Mouse (Mus musculus): Measurements from ENCODE around the gene Lars2. TPM values are rescaled to one million over a fixed set of nuclear protein-coding genes. Genes with fewer than 3 reads are reported as not detected.
"Not testable (repeated sequence)": the region's sequence is repeated elsewhere in the genome, so short reads cannot be mapped to it uniquely, and the experiment has no call there.

The Lars2 gene
- polyA plus RNA-seq, 1 experiment from 2014 or later, result 718 TPM

DNA sequence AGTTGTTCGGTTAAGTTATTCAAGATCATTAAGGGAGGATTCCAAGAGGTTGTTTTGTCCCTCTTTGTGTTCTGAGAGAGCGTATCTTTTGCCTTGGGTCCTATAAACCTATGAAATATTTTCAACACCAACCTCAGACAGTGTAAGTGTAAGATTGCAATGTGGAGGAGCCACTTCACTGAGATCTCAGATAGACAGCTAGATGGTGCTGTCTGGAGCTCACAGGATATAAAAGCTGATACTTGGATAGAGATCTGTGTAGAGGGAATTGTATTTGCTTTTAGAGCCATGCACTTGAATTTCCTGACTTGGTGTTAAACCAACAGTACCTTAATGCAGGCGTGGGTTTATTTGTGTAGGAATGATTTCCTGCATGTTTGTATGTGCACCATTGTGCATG lies 35.5 kb downstream of the Lars2 start:
- Histone ChIP-seq H3K36me3 (no peaks in the 10 kb centered on the region), H3K4me3 (no peak overlapping the region), H3K4me2 (no peak overlapping the region), H3K9me3 (no peaks in the 10 kb centered on the region), H3K27me3 (no peaks in the 10 kb centered on the region), H3K27ac (replicated peaks) (no peak overlapping the region), H3K4me1 (replicated peaks) (no peaks in the 10 kb centered on the region), H3K9ac (no peak overlapping the region)
- WGBS, result 90% methylated on average over 3 of the region's 3 CpGs
- no peak for ATAC-seq (ENCODE audit: low FRiP score, low read depth)

DNA sequence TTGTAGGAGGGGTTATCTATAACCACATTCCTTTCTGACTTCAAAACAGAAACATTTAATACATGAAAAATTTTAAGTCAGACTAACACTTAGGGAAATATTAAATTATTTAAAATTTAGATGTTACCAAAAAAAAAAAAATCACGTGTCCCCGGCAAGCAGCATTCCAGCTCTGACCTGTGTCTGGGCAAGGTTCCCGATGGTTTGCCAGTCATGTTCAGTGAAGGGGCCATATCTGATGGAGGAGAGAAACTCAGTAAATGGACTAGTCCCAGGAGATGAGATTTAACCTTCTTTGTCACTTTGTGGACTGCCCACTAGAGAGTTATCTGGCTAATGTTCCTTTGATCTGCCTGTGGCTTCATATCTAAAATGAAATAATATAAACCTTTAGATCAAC lies 36.3 kb downstream of the Lars2 start:
- Histone ChIP-seq H3K27ac (replicated peaks) (no peak overlapping the region), H3K4me3 (no peak overlapping the region), H3K27me3 (no peaks in the 10 kb centered on the region), H3K36me3 (no peaks in the 10 kb centered on the region), H3K4me2 (no peak overlapping the region), H3K9me3 (no peaks in the 10 kb centered on the region), H3K9ac (no peak overlapping the region), H3K4me1 (replicated peaks) (no peaks in the 10 kb centered on the region)
- WGBS, result 86% methylated on average over 3 of the region's 3 CpGs
- no peak for ATAC-seq (ENCODE audit: low FRiP score, low read depth)

DNA sequence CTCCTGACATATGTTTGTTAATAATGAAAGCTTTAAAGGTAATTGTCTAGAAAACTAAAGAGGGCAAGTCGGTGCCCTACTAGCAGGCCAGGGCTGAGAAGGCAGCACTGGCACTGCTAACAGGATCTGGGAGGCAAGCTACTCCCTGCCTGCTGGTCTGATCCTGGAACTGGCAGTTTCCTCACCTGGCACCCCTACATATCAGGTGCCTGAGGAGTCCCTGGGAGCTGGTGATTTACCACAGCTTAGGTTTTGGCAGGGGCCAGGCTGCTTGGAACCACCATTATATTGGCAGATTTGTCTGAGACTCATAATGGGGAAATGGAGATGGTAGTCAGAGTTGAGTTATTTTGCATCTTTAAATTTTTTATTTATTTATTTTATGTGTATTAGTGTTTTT lies 38.5 kb downstream of the Lars2 start:
- H3K4me2 ChIP-seq, result no peak overlapping the region
- no peaks in the 10 kb centered on the region for H3K9me3 ChIP-seq
- no peaks in the 10 kb centered on the region for H3K4me1 ChIP-seq (replicated peaks)
- H3K9ac ChIP-seq, result no peak overlapping the region
- ATAC-seq (ENCODE audit: low FRiP score, low read depth), result no peak
- H3K27me3 ChIP-seq, result no peaks in the 10 kb centered on the region
- H3K4me3 ChIP-seq, result no peak overlapping the region
- no peak overlapping the region for H3K27ac ChIP-seq (replicated peaks)
- H3K36me3 ChIP-seq, result no peaks in the 10 kb centered on the region
- WGBS, result 94% methylated on average over 1 of the region's 1 CpGs

DNA sequence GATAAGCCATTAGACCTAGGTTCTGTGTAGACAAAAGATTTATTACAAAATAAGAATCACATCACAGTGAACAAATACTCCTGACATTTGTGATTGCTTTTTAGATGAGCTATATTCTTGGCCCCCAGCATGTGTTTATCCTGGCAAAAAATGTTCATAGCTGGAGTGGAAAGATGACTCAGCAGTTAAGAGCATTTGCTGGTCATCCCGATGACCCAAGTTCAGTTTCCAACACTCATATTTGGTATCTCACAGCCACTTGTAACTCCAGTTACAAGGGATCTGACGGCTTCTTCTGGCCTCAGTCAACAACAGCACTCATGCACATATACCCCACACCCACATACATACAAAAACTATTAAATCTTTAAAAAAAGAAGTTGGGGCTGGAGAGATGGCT lies 42.0 kb downstream of the Lars2 start:
- H3K4me3 ChIP-seq, result no peak overlapping the region
- ATAC-seq (ENCODE audit: low FRiP score, low read depth), result no peak
- H3K4me1 ChIP-seq (replicated peaks), result no peaks in the 10 kb centered on the region
- 92% methylated on average over 2 of the region's 2 CpGs for WGBS
- H3K27ac ChIP-seq (replicated peaks), result no peak overlapping the region
- H3K36me3 ChIP-seq, result peaks cover 21% of the 10 kb centered on the region
- no peaks in the 10 kb centered on the region for H3K9me3 ChIP-seq
- no peak overlapping the region for H3K4me2 ChIP-seq
- H3K9ac ChIP-seq, result no peak overlapping the region
- H3K27me3 ChIP-seq, result no peaks in the 10 kb centered on the region

DNA sequence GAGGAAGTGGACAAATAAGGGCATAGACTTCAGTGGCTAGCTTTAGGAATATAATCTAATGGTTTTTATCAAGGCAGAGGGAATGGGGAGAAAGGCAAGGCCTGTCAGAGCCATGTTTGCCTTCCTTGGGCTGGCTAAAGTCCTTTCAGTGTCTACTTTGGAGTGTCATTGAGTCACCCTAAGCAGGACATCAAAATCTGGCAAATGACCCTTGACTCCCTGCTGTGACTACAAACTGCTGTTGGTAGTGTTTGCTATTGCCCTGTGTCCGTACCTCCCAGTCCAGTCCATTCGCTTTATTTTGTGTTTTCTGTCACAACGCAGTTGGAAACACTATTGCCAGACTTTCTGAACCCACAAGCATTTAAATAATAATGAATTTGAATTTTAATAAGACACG lies 63.1 kb downstream of the Lars2 start:
- H3K4me1 ChIP-seq (replicated peaks), result no peaks in the 10 kb centered on the region
- no peak for ATAC-seq (ENCODE audit: low FRiP score, low read depth)
- H3K4me3 ChIP-seq, result no peak overlapping the region
- no peak overlapping the region for H3K4me2 ChIP-seq
- H3K27me3 ChIP-seq, result no peaks in the 10 kb centered on the region
- no peaks in the 10 kb centered on the region for H3K9me3 ChIP-seq
- no peak overlapping the region for H3K27ac ChIP-seq (replicated peaks)
- no peak overlapping the region for H3K9ac ChIP-seq
- 87% methylated on average over 4 of the region's 4 CpGs for WGBS
- H3K36me3 ChIP-seq, result peaks cover 13% of the 10 kb centered on the region

DNA sequence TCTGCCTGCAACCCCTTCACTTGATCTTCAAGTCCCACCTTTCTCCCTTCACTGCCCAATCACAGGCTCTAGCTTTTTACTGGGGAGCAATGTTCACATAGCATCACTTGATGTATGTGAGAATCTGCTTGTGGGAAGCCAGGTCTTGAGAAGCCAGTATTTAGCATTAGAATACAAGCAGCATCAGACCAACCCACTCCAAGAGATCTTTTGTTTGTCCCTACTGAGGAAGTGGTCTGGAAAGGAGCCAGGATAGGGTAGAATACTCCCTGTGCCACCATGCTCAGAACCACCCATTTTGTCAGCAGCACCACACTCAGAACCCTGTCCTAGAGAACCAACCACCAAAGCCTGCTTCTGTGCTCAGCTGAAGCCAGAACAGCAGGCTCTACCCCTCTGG lies 64.2 kb downstream of the Lars2 start:
- H3K4me2 ChIP-seq, result no peak overlapping the region
- peaks cover 15% of the 10 kb centered on the region for H3K36me3 ChIP-seq
- H3K9ac ChIP-seq, result no peak overlapping the region
- H3K4me3 ChIP-seq, result no peak overlapping the region
- no peak; the same call in 1 of the 2 replicates for ATAC-seq (ENCODE audit: low FRiP score, low read depth)
- H3K27ac ChIP-seq (replicated peaks), result no peak overlapping the region
- no peaks in the 10 kb centered on the region for H3K27me3 ChIP-seq
- H3K4me1 ChIP-seq (replicated peaks), result no peaks in the 10 kb centered on the region
- H3K9me3 ChIP-seq, result no peaks in the 10 kb centered on the region

DNA sequence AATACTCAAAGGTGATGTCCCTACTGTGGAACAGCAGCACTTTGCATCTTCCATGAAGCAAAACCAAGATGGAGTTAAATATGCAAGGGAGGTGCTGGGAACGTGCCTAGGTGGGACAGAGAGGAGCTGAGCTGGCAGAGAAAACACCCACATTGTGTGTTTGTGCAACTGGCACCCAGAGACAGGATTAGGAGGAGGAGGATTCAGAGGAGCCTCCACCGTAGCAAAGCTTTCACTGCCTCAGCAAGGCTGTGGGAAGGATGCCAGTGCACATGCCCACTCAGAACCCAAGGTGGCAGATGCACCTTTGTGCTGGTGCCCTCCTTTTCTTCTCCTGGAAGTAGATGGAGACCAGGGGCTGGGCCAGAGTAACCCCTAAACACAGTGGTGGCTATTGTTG lies 71.5 kb downstream of the Lars2 start:
- Histone ChIP-seq H3K9me3 (no peaks in the 10 kb centered on the region), H3K27me3 (no peaks in the 10 kb centered on the region), H3K4me2 (no peak overlapping the region), H3K9ac (no peak overlapping the region), H3K36me3 (peaks cover 18% of the 10 kb centered on the region), H3K4me3 (no peak overlapping the region), H3K4me1 (replicated peaks) (no peaks in the 10 kb centered on the region), H3K27ac (replicated peaks) (no peak overlapping the region)
- no peak for ATAC-seq (ENCODE audit: low FRiP score, low read depth)
- WGBS, result 77% methylated on average over 2 of the region's 2 CpGs

DNA sequence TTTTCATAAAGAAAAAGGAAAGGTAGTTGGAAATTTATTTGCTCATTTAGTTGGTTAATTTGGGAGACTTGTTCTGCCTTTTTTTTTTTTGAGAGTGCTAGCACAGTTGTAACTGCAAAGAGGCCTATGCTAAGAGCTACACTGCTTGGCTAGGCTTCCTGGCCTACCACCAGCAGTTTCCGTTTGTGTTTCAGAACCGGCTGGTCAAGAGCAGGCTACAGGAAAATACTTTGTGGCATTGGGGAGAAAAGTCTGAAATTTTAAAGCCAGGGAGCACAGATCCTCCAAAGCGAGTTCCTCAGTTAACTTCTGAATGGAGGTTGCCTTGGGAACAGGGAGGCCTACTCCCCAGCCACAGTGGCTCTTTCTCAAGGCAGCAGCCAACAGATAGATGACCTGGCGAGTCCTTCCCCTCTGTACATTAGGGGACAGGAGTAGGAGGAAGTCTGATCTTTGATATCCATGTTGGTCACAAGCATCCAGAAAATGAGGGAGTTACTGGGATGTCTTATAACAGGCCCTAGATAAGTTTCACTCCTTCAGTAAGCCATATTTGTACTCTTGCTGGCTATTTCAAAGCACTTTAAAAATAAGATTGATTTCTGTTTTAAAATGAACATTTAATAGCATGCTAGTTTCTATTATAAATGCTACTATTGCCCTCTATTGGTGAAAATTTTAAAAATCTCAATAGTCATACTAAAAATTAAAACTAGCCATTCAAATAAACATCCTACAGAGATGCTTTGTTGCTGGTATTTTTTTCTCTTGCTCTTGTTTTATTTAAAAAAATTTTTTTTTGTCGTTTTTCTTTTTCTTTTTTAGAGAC lies 73.7 kb downstream of the Lars2 start:
- no peak overlapping the region for H3K9ac ChIP-seq
- no peaks in the 10 kb centered on the region for H3K4me1 ChIP-seq (replicated peaks)
- H3K9me3 ChIP-seq, result no peaks in the 10 kb centered on the region
- H3K27me3 ChIP-seq, result no peaks in the 10 kb centered on the region
- no peak overlapping the region for H3K4me3 ChIP-seq
- H3K27ac ChIP-seq (replicated peaks), result no peak overlapping the region
- 28% methylated on average over 5 of the region's 5 CpGs for WGBS
- H3K4me2 ChIP-seq, result no peak overlapping the region
- ATAC-seq (ENCODE audit: low FRiP score, low read depth), result no peak
- H3K36me3 ChIP-seq, result peaks cover 20% of the 10 kb centered on the region

DNA sequence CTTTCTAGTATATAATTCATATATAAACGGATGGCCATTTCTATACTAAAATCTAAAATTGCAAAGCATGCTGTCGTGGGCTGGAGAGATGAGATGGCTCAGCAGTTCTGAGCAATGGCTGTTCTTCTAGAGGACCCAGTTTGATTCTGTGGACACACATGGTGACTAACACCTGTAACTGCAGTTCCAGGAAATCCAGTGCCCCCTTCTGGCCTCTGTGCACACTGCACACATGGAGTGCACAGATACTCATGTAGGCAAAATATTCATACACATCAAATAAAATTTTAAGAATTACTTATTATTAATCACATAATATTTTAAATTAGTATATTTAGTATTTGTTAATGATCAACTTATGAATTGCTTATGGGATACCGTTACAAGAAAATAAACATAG lies 80.4 kb downstream of the Lars2 start:
- not testable (repeated sequence) for H3K4me1 ChIP-seq (replicated peaks); H3K27me3 ChIP-seq; H3K9ac ChIP-seq; H3K9me3 ChIP-seq; H3K4me3 ChIP-seq; H3K4me2 ChIP-seq; H3K27ac ChIP-seq (replicated peaks); H3K36me3 ChIP-seq; ATAC-seq (ENCODE audit: low FRiP score, low read depth)
- 97% methylated on average over 3 of the region's 3 CpGs for WGBS

DNA sequence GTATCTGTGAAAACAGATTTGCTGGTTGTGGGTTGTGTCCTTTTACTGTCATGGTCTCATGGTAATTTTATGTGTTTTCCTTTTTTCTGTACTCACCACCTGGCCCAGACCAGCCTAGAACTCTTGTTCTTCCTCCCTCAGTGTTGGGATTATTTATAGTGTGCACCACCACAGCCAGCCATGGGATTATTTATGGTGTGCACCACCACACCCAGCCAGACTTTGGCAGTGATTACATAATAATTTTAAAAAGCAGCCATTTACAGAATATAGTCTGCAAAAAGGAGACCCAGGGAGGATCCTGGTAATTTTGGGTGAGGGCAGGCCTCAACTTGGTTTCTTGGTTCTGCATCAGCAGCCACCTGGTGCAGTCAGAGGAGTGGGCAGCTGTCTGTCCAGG lies 81.9 kb downstream of the Lars2 start:
- H3K4me3 ChIP-seq, result no peak overlapping the region
- ATAC-seq (ENCODE audit: low FRiP score, low read depth), result no peak
- no peak overlapping the region for H3K9ac ChIP-seq
- H3K9me3 ChIP-seq, result no peaks in the 10 kb centered on the region
- no peak overlapping the region for H3K4me2 ChIP-seq
- no peaks in the 10 kb centered on the region for H3K27me3 ChIP-seq
- no peaks in the 10 kb centered on the region for H3K4me1 ChIP-seq (replicated peaks)
- no peak overlapping the region for H3K27ac ChIP-seq (replicated peaks)
- peaks cover 2% of the 10 kb centered on the region; the same call in 1 of the 2 replicates for H3K36me3 ChIP-seq

DNA sequence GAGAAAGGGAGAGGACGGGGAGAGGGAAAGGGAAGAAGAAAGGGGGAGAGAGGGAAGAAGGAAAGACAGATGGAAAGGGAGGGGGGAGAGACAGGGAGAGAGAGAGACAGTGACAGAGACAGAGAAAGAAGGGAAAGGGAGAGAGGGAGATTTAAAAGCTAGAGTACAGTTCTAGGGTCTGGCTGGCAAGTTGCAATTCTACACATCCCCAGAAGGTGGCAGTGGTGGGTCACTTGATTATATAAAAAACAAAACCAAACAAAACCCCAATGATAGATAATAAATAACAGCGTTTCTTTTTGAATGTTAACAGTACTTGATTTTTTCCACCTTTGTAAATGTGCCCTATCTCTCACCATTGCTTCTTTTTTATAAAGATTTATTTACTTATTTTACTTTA lies 83.4 kb downstream of the Lars2 start:
- no peak overlapping the region for H3K27ac ChIP-seq (replicated peaks)
- 49% methylated on average over 2 of the region's 2 CpGs for WGBS
- no peak overlapping the region for H3K4me3 ChIP-seq
- no peak overlapping the region for H3K4me2 ChIP-seq
- H3K9ac ChIP-seq, result no peak overlapping the region
- no peaks in the 10 kb centered on the region for H3K4me1 ChIP-seq (replicated peaks)
- no peaks in the 10 kb centered on the region for H3K27me3 ChIP-seq
- H3K9me3 ChIP-seq, result no peaks in the 10 kb centered on the region
- ATAC-seq (ENCODE audit: low FRiP score, low read depth), result no peak
- H3K36me3 ChIP-seq, result no peaks in the 10 kb centered on the region; the same call in 1 of the 2 replicates

DNA sequence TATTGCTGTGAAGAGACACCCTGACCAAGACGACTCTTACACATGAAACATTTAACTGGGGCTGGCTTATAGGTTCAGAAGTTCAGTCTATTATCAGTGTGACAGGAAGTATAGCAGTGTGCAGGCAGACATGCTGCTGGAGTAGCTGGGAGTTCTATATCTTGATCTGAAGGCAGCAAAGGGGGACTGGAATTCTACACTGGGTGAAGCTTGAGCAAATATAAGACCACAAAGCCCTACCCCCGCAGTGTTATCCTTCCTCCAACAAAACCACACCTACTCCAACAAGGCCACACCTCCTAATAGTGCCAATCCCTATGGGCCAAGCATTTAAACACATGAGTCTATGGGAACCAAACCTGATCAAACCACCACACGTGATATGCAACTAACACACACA lies 85.0 kb downstream of the Lars2 start:
- Histone ChIP-seq H3K27me3 (no peaks in the 10 kb centered on the region), H3K9me3 (no peaks in the 10 kb centered on the region), H3K36me3 (peaks cover 8% of the 10 kb centered on the region; the same call in 1 of the 2 replicates), H3K9ac (no peak overlapping the region), H3K27ac (replicated peaks) (no peak overlapping the region), H3K4me2 (no peak overlapping the region), H3K4me1 (replicated peaks) (no peaks in the 10 kb centered on the region), H3K4me3 (no peak overlapping the region)
- ATAC-seq (ENCODE audit: low FRiP score, low read depth), result no peak
- WGBS, result 77% methylated on average over 3 of the region's 3 CpGs

Measured in hindbrain, embryonic 15.5 days (tissue).